ENCODE assay signal across 10 mouse cellular contexts in the genomic region with DNA sequence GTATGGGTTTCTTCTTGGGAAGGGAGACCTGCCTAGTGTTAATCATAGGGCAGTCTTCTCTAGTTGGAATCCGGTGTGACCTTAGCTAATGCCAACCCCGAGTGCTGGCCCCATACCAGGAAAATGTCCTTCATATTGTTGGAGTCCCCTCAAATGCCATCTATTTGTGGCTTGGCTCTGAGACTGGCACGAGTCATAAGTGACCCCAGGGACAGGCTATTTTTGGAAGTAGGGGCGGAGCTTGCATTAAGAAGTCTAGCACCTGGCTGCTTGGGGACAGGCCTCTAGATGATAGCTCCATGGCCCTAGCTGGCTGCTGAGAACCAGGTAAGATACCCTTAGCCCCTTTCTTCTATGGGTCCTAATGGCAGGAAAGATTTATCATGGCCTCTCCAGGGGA. TPM values are rescaled to one million over a fixed set of nuclear protein-coding genes. Genes with fewer than 3 reads are reported as not detected.
DNase-seq lines count a peak whose midpoint lies in the region; ATAC-seq lines count a peak whose summit lies in the region.
"Had no signal": no experiment of that assay in that cellular context is flagged by ENCODE, and none has a peak within 500 bp of the region (broad histone marks: within the 10 kb centered on the region; RNA-seq: fewer than 3 reads in every experiment).

A gene (plus strand): TSS at position 220 of the 400 bp plus-strand sequence.

- H3K27ac ChIP-seq in liver, embryonic 12.5 days: no peak within 1 kb of the TSS
- H3K27ac ChIP-seq: stomach, embryonic 15.5 days had no signal

- peaks cover 43% of the 10 kb centered on the region for H3K27me3 ChIP-seq in liver, embryonic 12.5 days (replicated peaks)
- H3K27me3 ChIP-seq: stomach, embryonic 15.5 days had no signal

- H3K9me3 ChIP-seq in liver, embryonic 12.5 days (replicated peaks): no peaks in the 10 kb centered on the region
- H3K9me3 ChIP-seq: stomach, embryonic 15.5 days had no signal

- no peak within 1 kb of the TSS for H3K4me2 ChIP-seq in liver, embryonic 12.5 days
- H3K4me2 ChIP-seq: stomach, embryonic 15.5 days had no signal

- no peak within 1 kb of the TSS for H3K9ac ChIP-seq in liver, embryonic 12.5 days
- H3K9ac ChIP-seq: stomach, embryonic 15.5 days had no signal

- ATAC-seq in liver, embryonic 12.5 days: no peak

- no peaks in the 10 kb centered on the region for H3K4me1 ChIP-seq in liver, embryonic 12.5 days
- H3K4me1 ChIP-seq: stomach, embryonic 15.5 days had no signal

- 57% methylated on average over 4 of the region's 4 CpGs for WGBS in liver, embryonic 12.5 days (ENCODE audit: insufficient replicate concordance)

- H3K36me3 ChIP-seq in liver, embryonic 12.5 days: no peaks in the 10 kb centered on the region
- H3K36me3 ChIP-seq: stomach, embryonic 15.5 days had no signal

- H3K4me3 ChIP-seq in liver, embryonic 12.5 days: no peak within 1 kb of the TSS
- H3K4me3 ChIP-seq: stomach, embryonic 15.5 days had no signal

- DNase-seq in cerebellum, postnatal 14 days: peak; percentile 74 to 89
- no peak for DNase-seq in cerebellum, adult 11-12 months
- DNase-seq in adrenal gland, postnatal 10 days: peak; percentile 92
- DNase-seq in heart, adult 8-10 months (ENCODE audit: low spot score): peak; percentile 80
- peak; percentile 62 to 64 for DNase-seq in kidney, postnatal 36 days
- no peak for DNase-seq in thymus, postnatal 0 days (ENCODE audit: low spot score)
- DNase-seq in layer of hippocampus, postnatal 10 days (ENCODE audit: low spot score in 2 of 2): no peak
- DNase-seq: midbrain, embryonic 14.5 days had no signal

RNA-seq across cellular contexts. Expression of the gene that starts here (rescaled TPM):
- total RNA-seq in adrenal gland, postnatal 10 days (2021): 10 to 100 TPM in 1 of 2 experiments, 1 to 10 TPM in 1; 9.8 to 28.4 TPM
- total RNA-seq in heart, adult 8-10 months (2022): 100 to 1,000 TPM; 327 to 378 (median 333) TPM
- polyA plus RNA-seq in thymus, postnatal 0 days (2015; fragmentation: Nextera tagmentation; extraction: Ambion mirVana): 0.96 and 1.0 TPM in 2 replicates
- 0.12 TPM in 2 replicates for polyA plus RNA-seq in liver, embryonic 12.5 days (2016; fragmentation: Nextera tagmentation; extraction: Ambion mirVana)
- under 1 TPM; 0.38 to 0.55 TPM for total RNA-seq in layer of hippocampus, postnatal 10 days (2021)

Comparison
In these comparisons a context has a peak if more than half of its experiments do, and no peak if none do; other contexts are left out.
1. RNA of the gene that starts here (total RNA-seq): 327 to 378 TPM in heart, adult 8-10 months; 9.8 to 28.4 TPM in adrenal gland, postnatal 10 days and 0.38 to 0.55 TPM in layer of hippocampus, postnatal 10 days; every median in the first group is over 10 times any median in the second.
2. DNase-seq: peak in cerebellum, postnatal 14 days (2 of 2), adrenal gland, postnatal 10 days (single experiment), heart, adult 8-10 months (single experiment) and kidney, postnatal 36 days (2 of 2); none in cerebellum, adult 11-12 months (single experiment), thymus, postnatal 0 days (single experiment) and layer of hippocampus, postnatal 10 days (0 of 2).